Mouse (Mus musculus) layer of hippocampus, adult 2 months (tissue): ENCODE measurements around the gene Nup133. TPM values are rescaled to one million over a fixed set of nuclear protein-coding genes. Genes with fewer than 3 reads are reported as not detected.

Experiments used
- DNase-seq, 2 experiments: peaks; one replicate each; pipeline ENCODE4 v3.0.0; 2022; ENCODE audit warnings: low spot score in 2 of 2
- H3K27ac ChIP-seq: fragments of 200-600 bp; 2 replicates; pipeline ENCODE4 v1.8.1; 2022
- H3K4me3 ChIP-seq: fragments of 200-600 bp; 2 replicates; pipeline ENCODE4 v1.8.1; 2022; ENCODE audit warnings: mild to moderate bottlenecking
- CTCF ChIP-seq: fragments of 200-600 bp; conservative IDR thresholded peaks from 2 replicates; pipeline ENCODE4 v1.8.1; 2022; ENCODE audit warnings: antibody characterized with exemption, mild to moderate bottlenecking, moderate library complexity
- long read RNA-seq, 2 experiments: library from polyadenylated mRNA; stranded (forward); transcript quantifications; one replicate each; pipeline ENCODE4 v2.0.0; 2021; ENCODE audit warnings: borderline mapping rate in 2 of 2
- total RNA-seq, 2 experiments: library from RNA; stranded (reverse); gene quantifications; 2 replicates each; pipeline ENCODE4 v1.2.3; 2021

The Nup133 gene
- 10 to 100 TPM; 21.0 to 25.7 TPM for total RNA-seq
- long read RNA-seq, experiment 1, full-length matches to known transcripts = 15 of 24 reads
- long read RNA-seq, experiment 1, partial matches to known transcripts = 2 of 24 reads
- long read RNA-seq, experiment 1, other reads (novel, unspliced or antisense) = 7 of 24 reads
- long read RNA-seq, experiment 2, full-length matches to known transcripts = 24 of 35 reads
- long read RNA-seq, experiment 2, partial matches to known transcripts = 4 of 35 reads
- long read RNA-seq, experiment 2, other reads (novel, unspliced or antisense) = 7 of 35 reads

GRCm38 (mm10) chr8:123948942-123949685 is at the start of gene Nup133:
Gene Nup133 (minus strand): TSS chr8:123949265.
- Histone ChIP-seq H3K27ac (peak within 1 kb of the TSS; percentile 91), H3K4me3 (peak within 1 kb of the TSS; percentile 91)
- DNase-seq = peak; percentile 99 to 100
- TF ChIP-seq CTCF = no peak

GRCm38 (mm10) chr8:123993997-123994396 is 44.9 kb upstream of the Nup133 start:
- H3K27ac ChIP-seq = no peak overlapping the region
- H3K4me3 ChIP-seq = no peak overlapping the region
- no peak for DNase-seq
- no peak for TF ChIP-seq CTCF

- no peak for DNase-seq
- no peak for TF ChIP-seq CTCF
- Histone ChIP-seq H3K4me3 (no peak overlapping the region), H3K27ac (no peak overlapping the region)
Observed at GRCm38 (mm10) chr8:123993597-123993996, 44.5 kb upstream of the Nup133 start.

- peak; percentile 58 for TF ChIP-seq CTCF
- no peak overlapping the region for H3K4me3 ChIP-seq
- H3K27ac ChIP-seq = no peak overlapping the region
- no peak for DNase-seq
Observed at GRCm38 (mm10) chr8:123992587-123992986, 43.5 kb upstream of the Nup133 start.

- Histone ChIP-seq H3K27ac (no peak overlapping the region), H3K4me3 (no peak overlapping the region)
- DNase-seq = no peak
- no peak for TF ChIP-seq CTCF
Observed at GRCm38 (mm10) chr8:123990277-123991049, 41.4 kb upstream of the Nup133 start.

GRCm38 (mm10) chr8:123989128-123989527 is 40.1 kb upstream of the Nup133 start:
- no peak overlapping the region for H3K4me3 ChIP-seq
- no peak for TF ChIP-seq CTCF
- no peak overlapping the region for H3K27ac ChIP-seq
- DNase-seq = no peak

- no peak for TF ChIP-seq CTCF
- Histone ChIP-seq H3K4me3 (no peak overlapping the region), H3K27ac (no peak overlapping the region)
- no peak for DNase-seq
Observed at GRCm38 (mm10) chr8:123988605-123989038, 39.6 kb upstream of the Nup133 start.

GRCm38 (mm10) chr8:123982826-123983400 is 33.8 kb upstream of the Nup133 start, which contains the start of gene Abcb10:
Gene Abcb10 (minus strand): TSS chr8:123983122.
- Histone ChIP-seq H3K27ac (peak within 1 kb of the TSS; percentile 90), H3K4me3 (peak within 1 kb of the TSS; percentile 86)
- peak; percentile 10; the same call in 1 of the 2 replicates for TF ChIP-seq CTCF
- peak; percentile 57 to 74 for DNase-seq

GRCm38 (mm10) chr8:123982291-123982793 is 33.3 kb upstream of the Nup133 start:
- TF ChIP-seq CTCF = no peak
- H3K4me3 ChIP-seq = peak overlapping the region; percentile 86
- peak overlapping the region; percentile 90 for H3K27ac ChIP-seq
- no peak for DNase-seq

GRCm38 (mm10) chr8:123981674-123982073 is 32.6 kb upstream of the Nup133 start:
- H3K27ac ChIP-seq = peak overlapping the region; percentile 90; the same call in 1 of the 2 replicates
- H3K4me3 ChIP-seq = peak overlapping the region; percentile 86
- no peak for TF ChIP-seq CTCF
- DNase-seq = peak; percentile 52 to 59

- no peak for TF ChIP-seq CTCF
- DNase-seq = no peak
- Histone ChIP-seq H3K4me3 (no peak overlapping the region), H3K27ac (no peak overlapping the region)
Observed at GRCm38 (mm10) chr8:123980239-123980638, 31.2 kb upstream of the Nup133 start.

GRCm38 (mm10) chr8:123978926-123979325 is 29.9 kb upstream of the Nup133 start:
- no peak for TF ChIP-seq CTCF

More at GRCm38 (mm10) chr8:123978926-123979325, 29.9 kb upstream of the Nup133 start:
- Histone ChIP-seq H3K27ac (peak overlapping the region; percentile 53; the same call in 1 of the 2 replicates), H3K4me3 (no peak overlapping the region)
- no peak for DNase-seq
